Mouse (Mus musculus) 3T3-L1 (cell line): ENCODE results near the gene Wdr93.

Experiments used
- DNase-seq: peaks from one replicate; pipeline ENCODE4 v3.0.0-alpha.2; 2015; ENCODE audit warnings: low read depth, low spot score

The Wdr93 gene

DNA sequence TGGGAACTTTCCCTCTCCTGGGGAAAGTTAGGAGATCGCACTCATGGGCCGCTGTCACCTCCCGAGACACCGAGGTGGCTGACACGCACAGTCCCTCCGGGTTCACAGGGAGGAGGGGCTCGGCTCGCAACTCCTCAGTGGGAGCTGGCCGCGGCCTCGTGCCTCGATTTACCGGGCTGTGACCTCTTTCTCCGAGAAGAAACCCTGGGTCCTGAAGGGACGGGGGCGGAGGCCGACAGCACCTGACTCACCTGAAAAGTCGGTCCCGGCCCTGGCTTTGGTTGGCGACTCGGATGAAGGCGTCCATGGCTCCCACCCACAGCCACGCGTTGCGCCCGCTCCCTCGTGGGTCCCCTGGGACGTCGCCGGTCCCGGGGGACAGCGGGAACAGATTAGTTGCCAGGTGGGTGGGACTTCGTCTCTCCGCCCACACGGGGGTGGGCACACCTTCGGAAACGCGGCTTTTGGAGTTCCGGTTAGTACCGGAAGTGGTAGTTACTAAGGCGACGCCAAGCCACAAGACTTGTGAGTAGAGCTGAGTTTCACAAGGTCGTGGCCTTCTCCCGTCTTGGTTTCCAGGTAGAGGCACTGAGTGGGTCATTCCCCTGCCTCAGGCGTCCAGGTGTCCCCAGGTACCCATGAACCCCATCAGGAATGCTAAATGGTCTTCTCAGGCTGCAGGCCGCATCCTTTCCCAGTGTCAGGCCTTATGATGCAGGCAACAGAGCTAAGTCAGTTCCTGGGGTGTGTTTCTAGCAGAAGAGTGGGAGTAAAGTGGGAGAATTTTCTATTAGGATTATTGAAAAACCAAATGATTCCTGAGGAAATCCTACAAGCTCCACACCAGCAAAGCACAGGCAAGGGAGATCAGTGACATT, at the start of gene Wdr93, which contains the start of gene Pex11a:
Wdr93 (plus strand) TSS at position 505 of the 878 bp plus-strand sequence.
Pex11a (minus strand) TSS at position 473 of the 878 bp plus-strand sequence.
- peak; percentile 84 for DNase-seq

DNA sequence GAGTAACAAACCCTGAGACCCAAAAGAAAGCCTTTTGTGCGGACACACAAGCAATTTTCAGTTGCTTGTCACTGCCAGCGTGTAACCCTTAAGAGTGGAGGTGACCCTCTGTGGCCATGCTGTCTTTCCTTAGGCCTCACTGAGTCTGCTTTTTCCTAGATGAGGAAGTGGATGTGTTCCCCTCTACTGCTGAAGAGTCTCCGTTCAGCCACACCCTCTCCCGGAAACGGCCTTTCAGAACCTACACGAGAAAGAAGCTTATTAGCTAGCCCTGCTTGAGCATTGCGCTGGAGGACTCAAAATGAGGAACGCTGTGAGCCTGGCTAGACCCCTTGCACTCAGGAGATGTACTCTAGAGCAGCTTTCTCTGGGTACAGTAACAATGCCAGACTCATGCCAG, 46.5 kb upstream of the Wdr93 start:
- DNase-seq, result no peak

DNA sequence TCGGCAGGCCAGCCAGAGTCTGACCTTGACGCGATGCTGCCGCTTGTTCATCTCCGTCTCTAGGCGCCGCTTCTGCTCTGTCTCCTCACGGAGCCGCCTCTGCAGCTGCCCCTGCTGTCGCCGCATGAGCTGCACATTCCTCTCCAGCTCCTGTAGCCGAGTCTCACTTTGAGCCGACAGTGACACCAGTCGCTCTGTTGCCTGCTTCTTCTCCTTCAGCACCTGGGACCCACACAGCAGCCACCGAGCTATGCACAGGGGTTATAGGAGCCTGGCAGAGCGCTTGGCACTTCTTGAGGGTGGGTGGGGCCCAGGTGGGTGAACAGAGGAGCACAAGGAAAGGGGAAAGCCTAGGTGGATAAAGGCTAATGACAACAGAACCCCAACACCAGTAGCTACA, 40.2 kb upstream of the Wdr93 start:
- no peak for DNase-seq

DNA sequence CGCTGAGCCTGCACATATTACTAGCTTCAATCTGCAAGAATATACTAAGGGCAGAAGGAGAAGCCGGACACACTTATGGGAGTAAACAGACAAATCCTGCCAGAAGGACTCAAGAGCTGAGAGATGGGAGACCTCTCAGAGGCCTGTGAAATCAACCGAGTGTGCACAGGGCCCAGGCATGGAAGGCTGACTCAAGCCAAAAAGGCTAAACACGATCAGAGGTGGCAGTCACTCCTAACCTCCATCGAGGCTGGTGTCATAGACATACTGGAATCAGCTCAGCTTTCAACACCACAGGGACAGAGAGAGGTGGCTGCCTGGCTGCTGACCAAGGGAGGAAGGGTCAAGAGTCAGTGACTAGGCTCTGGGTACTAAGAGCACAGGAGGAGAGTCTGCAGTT, 37.8 kb upstream of the Wdr93 start:
- DNase-seq, result no peak

DNA sequence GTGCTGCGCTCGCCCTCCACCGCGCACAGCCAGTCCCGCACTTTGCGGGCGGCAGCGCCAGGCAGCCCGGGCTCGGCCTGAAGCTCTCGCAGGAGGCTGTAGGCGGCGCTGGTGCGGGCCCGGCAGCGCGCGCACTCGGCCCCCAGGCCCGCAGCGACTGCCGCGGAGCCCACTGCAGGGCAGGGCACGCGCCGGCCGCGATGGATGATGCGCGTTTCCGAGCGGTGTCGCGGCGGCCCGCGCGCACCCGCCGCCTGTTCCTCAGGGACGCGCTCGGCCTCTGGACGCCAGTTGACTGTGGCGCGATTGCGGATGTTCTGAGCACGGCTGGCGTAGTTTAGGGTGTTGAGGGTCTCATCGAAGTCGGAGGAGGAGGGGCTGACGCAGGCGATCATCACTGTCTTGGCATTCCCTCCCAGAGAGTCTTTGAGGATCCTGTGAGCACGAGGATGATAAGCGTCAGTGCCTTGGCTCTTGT, 32.8 kb upstream of the Wdr93 start:
- no peak for DNase-seq

DNA sequence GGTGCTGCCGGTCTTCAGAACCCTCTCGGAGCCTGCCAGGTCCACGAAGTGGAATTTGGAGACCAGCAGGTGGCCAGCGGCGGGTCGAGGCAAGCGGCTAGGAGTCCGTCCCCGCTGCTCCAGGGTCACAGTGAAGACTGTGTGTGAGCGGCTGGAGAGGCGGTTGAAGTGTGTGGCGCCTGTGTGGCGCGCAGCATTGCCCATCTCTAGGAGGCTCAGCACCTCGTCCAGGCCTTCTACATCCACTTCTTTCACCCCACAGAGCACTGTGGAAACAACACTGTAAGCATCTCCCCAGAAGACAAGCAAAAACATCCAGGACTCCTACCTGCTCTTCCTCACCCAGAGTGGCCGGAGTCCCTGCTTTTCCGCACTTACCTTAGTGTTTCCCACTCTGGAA, 32.1 kb upstream of the Wdr93 start:
- DNase-seq, result no peak

DNA sequence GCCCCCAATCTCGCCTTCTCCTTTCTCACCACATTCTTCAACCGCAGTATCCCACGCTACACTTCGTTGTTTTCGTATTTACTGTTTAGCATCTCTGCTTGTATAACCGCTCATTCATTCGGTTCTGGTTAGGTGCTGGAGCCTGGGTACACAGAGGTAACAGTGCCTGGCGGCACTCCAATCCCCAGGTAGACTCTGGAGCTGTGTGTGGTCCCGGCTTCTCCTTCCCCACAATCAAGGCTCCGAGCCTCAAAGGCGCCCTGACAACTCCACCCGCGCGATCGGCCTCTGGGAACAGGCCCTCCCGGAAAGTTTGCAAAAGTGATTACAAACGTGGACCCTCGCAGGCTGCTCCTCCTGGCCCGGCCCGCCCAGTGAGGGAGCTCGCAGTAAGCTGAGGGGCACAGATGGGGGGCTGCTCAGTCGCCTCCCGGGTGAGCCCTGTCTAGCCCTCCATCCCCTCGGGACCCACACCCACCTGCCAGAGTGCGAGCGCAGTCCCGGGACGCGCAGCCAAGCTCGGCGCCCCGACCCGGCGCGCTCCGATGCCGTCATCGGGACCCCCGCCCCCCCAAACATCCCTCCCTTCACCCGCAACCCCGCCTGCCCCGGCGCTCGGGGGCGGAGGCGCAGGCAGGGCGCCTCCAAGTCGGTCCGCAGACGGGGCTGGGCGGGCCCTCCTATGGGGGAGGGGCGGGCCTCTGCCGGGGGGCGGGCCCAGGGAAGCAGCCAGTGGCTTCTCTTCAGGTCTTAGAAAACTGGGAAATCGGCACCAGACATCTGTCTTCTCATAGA, 27.6 kb upstream of the Wdr93 start, which contains the start of gene Kif7:
Kif7 (minus strand) TSS at position 534 of the 795 bp plus-strand sequence.
- peak; percentile 64 for DNase-seq

DNA sequence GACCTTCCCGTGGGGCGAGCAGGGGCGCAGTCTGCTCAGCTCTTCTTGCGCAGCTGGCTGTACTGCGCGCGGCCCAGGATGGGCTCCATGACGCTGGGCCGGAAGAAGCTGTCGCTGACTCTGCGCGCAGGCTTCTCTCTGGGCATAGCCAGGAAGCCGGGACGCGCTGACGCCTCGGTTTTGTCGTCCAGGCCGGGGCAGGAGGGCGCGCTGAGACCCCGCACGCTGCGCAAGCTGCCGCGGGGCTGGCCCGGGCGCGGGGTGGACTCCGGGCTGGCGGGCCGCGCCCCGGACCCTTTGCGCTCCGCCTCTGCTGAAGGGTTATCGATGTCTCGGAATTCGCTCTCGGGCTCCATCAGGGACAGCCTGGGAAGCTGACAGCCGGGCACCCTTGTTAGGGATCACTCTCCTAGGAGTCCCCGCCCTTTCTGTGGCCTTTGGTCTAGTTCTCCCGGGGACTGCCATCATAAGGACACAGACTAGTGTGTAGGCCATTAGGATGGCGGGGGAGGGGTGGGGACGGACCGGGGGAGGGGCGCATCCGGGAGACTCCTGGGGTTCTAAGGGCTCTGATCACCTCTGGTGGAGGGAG, 21.5 kb upstream of the Wdr93 start:
- DNase-seq, result no peak

DNA sequence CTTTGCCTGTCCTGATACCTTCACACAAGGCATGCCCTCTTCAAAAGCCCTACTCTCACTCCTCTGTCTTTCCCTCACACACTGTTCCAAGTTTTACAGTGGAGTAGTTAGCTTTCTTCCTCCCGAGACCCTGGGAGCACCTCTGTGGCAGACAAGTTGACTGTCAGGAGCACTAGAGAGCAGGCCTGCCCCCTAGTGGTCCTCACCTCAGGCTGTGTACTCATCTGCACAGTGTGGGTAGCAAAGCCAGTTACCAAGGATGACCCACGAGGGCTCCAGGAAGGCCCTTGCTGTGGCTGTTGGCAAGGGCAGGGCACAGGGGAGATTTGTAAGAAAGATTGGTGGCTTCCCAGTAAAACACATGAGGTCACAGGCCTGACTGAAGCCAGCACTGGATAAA, 15.9 kb upstream of the Wdr93 start:
- peak; percentile 58 for DNase-seq

DNA sequence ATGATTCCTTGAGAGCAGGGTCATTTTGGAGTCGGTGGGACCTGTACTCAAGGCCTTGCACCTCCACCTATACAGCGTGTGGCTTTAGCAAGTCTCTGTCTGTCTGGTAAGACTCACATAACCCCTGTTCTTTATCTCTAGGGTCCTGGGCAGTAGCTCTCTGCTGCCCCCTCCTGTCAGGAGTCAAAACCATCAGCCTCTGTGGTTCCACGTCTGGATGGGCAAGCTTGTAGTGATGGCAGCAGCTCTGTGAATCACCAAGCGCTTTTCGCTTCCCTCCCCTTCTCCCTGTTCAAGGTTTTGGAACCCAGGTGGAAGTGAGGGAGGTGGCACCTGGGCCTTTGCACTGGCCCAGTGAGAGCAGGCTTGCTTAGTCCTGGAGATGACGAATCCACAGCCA, 14.7 kb upstream of the Wdr93 start:
- peak; percentile 74 for DNase-seq

DNA sequence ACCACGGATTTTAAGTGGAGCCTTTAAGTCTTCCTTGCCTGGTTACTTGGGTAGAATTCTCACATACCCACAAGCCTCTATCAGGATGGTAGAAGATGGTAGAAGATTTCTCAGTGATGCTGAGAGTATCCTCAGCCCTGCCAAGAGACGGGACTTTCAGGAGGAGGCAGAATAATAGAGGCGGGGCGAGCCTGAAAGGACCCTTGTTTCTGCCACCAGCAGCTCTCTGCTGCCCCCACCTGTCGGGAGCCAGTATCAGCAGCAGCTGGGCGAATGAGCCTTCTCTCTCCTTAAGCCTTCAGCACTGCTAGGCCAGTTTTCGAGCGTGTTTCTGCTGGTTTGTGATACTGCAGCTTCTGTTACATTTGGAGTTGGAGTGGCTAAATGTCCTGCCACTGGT, 13.8 kb upstream of the Wdr93 start:
- DNase-seq, result peak; percentile 76

DNA sequence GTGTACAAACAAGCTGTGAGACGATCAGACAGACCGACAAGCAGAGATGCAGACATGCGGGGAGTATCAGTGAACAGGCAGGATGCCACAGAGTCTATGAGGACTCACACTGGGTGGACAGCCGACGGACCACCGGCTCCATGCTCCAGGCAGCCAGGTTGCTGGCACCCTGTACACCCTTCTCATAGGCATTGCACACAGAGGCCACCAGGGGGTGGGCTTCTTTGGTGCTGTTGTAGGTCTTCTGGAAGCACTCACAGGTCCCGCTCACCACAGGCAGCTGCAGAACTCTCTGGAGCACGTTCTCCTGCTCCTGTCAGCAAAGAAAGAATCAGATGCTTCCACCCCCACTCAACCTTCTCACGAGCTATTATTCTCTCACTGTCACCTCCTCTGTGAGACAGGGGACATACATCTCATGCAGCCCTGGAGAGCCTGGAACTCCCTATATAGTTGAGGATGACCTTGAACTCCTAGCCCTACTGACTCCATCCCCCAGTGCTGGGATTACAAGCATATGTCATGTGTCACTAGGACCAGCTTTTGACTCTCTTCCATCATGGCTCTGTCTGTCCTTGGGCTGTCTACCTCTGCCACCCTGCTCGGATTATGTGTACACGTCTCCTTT, 13.1 kb upstream of the Wdr93 start:
- DNase-seq, result peak; percentile 58

DNA sequence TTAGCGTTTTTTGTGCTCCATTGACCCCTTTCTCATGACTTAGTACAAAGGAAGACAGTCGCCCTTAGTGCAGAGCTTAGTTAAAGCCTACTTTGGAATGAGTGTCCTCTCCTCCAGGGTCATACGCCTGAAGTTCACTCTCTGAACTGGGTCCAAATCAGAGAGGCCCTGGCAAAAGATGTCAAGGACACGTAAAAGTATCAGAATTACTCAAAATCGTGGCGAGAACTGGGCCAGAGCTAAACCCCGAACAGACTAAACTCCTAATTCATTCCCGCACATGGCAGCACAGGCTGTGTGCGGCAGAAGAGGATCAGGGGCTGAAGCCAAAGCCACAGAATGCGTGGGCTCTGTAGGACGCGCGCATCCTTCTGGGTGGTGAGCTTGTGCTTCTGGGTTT, 11.5 kb upstream of the Wdr93 start:
- no peak for DNase-seq

DNA sequence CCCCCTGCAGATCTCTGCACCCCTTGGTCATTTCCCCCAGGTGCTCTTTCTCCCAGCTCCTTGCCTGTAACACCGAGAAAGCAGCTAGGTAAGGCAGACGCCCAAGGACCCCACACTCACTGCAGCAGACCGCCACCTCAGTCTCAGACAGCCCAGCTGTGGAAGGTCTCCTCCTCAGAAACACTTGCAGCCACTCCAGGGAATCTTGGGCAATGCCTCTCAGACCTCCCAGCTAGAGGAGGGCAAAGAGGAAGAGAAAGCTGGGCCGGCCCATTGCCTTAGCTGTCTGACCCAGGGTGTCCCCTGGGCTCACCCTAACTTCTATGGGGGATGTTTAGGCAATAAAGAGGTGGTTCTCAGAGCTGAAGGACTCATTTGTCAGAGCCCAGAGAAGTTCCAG, 10.3 kb upstream of the Wdr93 start, which contains the start of gene Plin1:
Plin1 (minus strand) TSS at position 282 of the 400 bp plus-strand sequence.
- no peak for DNase-seq

DNA sequence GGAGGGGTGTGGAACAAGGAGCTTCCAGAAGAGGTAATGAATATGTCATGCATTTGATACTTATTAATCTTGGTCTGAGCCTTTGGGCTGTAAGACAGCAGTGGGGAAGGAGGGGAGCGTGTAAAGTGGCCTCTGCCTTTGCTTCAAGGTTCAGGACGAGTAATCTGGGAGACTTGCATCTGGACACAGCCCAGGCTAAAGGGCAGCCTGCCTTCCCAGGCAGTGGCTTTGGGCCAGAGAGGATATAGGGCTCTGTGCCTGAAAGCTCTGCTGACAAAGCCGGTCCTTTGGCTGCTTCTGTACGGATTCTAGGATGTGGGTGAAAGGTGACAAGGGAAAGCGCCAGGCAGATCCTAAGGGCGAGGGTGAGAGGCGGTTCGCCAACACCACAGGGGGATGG, 8.4 kb upstream of the Wdr93 start:
- no peak for DNase-seq

DNA sequence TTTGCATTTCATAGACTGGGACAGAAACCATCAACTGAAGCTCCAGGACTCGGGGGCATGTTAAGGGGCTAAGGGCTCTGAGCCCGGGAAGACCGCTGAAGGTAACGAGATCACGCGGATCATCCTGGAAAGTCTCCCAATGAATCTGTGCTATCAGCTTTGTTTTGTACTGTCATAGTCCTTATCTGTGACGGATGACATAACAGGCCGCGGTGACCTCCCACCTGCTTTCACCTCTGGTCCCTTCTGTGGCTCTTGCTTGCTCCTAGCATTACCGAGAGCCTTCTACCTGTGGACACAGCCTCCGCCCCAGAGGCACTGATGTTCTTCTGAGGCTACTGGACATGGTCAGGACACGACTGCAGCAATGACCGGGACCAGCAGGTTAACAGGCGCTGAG, 6.5 kb upstream of the Wdr93 start:
- DNase-seq, result no peak

DNA sequence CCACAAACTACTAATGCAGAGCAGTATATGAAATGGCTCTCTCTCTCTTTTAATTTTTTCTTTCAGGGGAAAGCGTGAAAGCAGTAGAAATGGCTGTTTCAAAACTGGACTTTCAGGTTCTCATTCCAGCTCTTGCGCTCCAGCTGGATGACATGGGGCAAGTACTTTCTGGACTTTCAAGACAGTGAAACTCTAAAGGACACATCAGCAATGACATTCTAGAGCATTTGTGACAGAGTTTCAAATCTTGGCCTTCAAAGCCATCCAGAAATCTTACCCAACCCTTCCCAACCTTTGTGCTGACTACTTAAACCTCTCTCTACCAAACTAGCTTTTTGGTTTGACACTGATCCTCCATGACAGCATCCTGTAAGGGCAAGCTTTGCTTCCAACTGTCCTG, 4.0 kb upstream of the Wdr93 start:
- no peak for DNase-seq

DNA sequence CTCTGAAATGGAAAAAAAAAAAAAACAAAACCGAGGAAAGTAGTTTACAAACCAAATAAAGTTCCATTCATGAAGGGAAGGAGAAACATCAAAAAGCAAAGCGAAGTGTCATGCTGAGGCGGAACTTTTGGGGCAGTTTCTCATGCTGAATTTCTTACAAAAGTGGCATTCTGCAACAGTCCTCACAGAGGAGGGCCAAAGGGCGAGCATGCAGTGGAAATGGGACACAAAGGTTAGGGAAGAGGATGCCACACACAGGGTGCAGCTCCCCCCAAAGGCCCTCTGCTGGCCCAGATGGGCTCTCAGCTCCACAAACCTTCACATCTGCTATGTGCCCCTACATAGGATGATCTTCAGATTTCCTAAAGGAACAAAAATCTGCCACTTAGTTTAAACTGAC, 2.7 kb upstream of the Wdr93 start:
- DNase-seq, result no peak

DNA sequence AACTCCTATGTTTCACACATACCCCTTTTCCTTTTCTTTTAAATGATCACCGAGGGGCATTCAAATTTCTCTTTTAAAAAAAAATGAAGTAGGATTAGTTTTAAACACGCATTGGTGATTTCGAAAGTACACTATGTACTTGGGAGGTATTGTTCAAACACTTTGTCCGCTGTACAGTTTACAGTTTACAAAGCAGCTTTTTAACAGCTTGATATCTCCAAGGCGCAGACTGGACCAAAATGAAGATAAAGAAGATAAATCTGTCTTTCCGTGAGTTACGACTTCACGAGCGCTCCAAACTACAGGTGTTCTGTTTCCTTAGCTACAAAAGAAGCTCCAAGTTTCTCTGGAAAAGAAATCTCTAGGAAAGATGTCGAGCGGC, 695 bp upstream of the Wdr93 start:
- no peak for DNase-seq

DNA sequence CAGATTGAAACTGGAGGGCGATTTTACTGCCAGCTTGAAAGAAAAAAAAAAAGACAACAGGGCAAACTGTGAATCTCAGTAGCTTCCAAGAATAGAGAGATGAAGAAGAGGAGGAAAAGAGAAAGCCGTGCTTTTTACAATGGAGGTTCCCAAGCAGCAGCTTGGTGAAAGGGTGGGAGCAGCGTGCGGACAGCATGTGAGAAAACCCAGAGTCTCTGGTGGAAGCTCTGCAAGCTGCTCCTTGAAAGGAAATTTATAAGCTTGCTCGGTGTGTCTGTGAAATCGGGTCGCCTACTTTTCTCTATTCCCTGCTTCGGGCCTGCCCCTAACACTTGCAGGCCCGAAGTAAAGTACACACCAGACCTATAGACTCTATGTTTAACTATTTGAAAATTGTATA, 1.1 kb downstream of the Wdr93 start:
- no peak for DNase-seq

DNA sequence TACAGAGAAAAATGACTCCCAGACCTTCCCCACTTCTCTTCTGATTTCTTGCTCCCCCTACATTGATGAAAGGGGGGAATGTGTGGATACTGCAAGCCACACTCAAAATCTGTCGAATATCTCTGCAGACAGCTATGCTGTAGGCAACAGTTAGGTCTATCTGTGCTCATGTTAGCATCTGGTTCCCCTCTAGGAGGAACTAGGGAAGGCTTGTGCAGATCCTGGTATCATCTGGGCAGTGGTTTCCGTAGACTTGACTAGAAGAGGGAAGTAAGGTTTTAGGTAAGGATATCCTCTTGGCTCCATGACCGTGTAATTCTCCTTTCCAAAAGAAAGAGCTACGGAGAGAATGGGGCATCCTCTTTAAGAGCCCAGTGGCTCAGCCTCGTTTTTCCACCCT, 1.6 kb downstream of the Wdr93 start:
- no peak for DNase-seq

DNA sequence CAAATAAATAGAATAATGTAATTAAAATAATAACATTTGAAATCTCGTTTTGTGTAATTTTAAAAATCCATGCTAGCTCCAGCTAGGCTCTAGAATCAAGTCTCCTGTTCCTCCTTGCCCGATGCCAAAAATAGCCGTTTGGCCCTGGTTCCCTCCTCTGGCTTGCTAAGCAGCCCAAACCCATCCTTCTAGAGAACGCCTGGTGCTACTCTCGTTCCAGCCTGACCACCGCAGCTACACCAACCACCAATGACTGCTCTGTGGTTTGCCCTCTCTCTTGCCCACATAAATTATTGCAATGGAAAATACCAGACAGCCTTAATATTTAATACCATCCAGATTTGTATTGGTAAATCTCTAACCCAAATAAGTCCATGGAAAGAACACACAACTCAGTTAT, 4.7 kb downstream of the Wdr93 start:
- no peak for DNase-seq
